Mouse (Mus musculus): ENCODE measurements around the gene Atp6v0d1.

DNA sequence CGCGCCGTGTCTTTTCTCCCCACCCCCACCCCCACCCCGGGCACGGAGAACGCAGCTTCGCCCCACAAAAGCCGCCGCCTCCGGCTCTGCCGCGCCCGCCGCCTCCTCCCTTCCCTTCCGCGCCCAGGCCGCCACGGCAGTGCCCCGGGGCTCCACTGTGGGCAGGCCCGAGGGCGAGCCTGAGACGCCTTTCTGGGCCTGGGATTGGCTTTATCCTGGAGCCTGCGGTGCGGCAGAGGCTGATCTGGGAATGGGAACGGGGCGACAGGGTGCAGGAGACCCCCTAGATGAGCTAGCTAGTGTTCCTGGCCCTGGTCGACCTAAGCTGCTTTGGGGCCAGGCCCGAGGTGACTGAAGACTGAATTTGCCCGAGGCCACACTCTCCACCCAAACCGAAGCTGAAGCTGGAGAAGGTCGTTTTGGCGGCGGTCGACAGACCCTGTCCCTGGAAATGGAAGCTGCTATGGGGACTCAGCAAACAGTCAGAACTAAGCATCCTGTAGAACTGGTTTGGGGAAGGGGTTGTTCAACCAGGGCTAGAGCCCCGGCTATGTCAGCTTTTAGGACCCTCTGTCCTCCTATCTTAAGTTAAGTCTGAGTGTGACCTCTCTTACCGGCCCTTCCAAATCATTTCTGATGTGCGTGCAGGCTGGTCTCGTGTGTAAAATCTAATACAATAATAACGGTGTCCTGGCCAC lies 39.8 kb upstream of the Atp6v0d1 start:
- TF ChIP-seq CTCF (IDR thresholded peaks at IDR 0.05; ENCODE audit: extremely low read depth, insufficient read length, insufficient replicate concordance, low read depth, low read length) (no peak; the same call in 1 of the 2 replicates), POLR2A (IDR thresholded peaks at IDR 0.05; ENCODE audit: low read depth, low read length) (no peak)

All from small intestine, adult 2 months (tissue).